Mouse (Mus musculus): ENCODE measurements around the gene Slc6a6.

DNA sequence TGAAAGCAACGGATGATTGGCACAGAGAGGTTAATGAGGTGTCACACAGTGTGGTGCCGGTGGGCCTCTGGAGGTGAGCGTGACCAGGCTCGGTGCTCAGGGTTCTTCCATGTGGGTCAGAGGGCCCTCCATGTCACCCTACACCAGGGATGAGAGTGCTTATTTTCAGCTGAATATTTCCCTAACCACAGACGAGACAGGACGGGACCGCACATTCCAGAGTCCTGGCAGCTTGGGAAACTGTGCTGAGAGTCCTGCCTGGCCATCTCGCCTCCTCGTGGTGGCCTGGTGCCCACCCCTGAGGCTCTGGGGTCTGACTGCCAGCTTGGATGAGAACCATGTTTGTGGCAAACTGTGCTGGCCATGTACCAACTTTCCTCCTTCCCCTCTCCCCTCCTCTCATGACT is 36.5 kb upstream of the Slc6a6 start:
- TF ChIP-seq POLR2A (IDR thresholded peaks at IDR 0.05; ENCODE audit: extremely low read depth, insufficient read depth, low read length) (no peak), CTCF (IDR thresholded peaks at IDR 0.05; ENCODE audit: extremely low read depth, insufficient read depth, low read length) (no peak)

Measured in cortical plate, adult 2 months (tissue).